Mouse (Mus musculus) bone marrow macrophage, adult 2 months (primary cell): Measurements from ENCODE around the gene Dus3l.

Experiments
- CTCF ChIP-seq: IDR thresholded peaks from 2 replicates; pipeline ENCODE4 v1.5.1; 2012; ENCODE audit warnings: low read depth, mild to moderate bottlenecking, low read length, moderate library complexity
- POLR2A ChIP-seq: IDR thresholded peaks from 2 replicates; pipeline ENCODE4 v1.6.1; 2012; ENCODE audit warnings: mild to moderate bottlenecking, low read depth, low read length, borderline replicate concordance

DNA sequence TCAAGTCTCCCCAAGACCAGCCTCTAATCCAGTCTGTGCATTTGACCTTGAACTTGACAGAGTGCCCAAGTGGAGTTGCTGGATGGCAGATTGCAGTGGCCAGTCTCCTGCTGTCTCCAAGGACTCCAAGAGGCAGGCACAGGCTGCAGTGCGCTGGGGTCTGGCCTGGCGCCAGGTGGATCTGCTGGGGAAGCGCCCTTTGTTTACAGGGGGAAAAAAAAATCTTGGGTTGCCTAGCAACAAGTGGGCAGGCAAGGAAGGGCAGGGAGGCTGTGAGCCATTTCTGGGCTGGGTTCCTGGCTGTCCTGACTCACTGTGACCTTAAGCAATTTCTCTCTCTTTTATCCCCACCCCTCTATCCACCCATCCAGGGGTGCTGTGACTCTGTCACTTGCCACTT is 45.7 kb downstream of the Dus3l start:
- TF ChIP-seq CTCF (no peak), POLR2A (no peak)
